Mouse (Mus musculus): Measurements from ENCODE around the gene Dnaja1.
A peak's percentile ranks its signal among the peaks of the same experiment; 100 is the strongest.

Gene Dnaja1

GRCm38 (mm10) chr4:40722011-40722666, at the start of gene Dnaja1:
TSS of gene Dnaja1 (plus strand) at chr4:40722150.
- peak; percentile 95 for DNase-seq (ENCODE audit: low spot score)

DNA sequence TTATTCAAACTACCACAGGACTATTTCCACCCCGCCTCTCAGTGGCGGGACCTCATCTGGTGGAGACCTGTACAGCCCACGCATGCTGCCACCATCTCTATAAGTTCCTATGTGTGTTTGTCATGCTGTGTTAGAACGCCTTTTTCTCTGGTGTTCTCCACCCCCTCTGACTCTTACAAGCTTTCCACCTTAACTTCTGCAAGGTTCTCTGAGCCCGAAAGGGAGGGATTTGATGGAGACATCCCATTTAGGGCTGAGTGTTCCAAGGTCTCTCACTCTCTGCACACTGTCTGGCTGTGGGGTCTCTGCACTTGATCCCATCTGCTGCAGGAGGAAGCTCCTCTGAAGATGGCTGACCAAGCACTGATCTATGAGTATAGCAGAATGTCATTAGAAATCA, 48.4 kb upstream of the Dnaja1 start:
- no peak for DNase-seq (ENCODE audit: low spot score)

GRCm38 (mm10) chr4:40676338-40676737, 45.6 kb upstream of the Dnaja1 start:
- DNase-seq (ENCODE audit: low spot score): no peak

DNA sequence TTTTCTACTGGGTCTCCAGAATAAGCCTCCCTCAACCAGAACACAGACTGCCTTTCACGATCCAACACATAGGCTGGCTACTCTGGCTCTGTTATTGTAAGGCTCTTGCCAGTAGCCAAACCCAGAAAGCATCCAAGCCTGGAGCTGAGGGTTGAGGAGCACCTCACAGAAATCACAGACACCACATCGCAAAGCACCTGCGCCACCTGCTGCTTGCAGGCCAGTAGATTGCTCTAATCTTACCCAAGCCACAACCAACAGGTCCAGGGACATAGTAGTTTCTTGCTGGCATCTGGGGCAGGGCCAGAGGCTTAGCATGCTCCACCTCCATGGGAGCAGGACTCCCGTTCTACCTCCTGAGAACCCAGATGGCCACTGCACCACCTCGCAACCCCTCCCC, 44.8 kb upstream of the Dnaja1 start:
- DNase-seq (ENCODE audit: low spot score): no peak

DNA sequence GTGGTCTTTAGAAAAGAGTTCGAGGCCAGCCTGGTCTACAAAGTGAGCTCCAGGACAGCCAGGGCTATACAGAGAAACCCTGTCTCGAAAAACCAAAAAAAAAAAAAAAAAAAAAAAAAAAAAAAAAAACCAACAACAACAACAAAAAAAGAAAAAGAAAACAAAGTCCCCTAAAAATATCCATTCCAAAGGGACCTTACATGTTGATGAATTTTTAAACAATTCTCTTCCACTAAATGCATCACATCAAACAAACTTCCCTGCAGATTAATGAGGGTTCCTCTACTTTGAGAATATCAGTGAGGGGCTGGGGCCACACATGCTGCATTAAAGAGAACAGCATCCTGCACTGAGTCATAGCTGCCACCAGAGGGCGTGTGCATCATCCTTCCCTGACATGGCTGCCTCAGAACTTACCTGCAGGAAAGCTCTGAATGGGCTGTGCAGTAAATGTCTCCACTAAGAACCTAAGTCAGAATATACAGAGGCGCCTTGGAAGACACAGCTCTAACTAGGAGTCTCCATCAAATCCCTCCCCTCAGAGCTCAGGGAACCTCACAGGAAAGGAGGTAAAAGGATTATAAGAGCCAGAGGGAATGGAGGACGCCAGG, 41.6 kb upstream of the Dnaja1 start:
- peak; percentile 39 for DNase-seq (ENCODE audit: low spot score)

DNA sequence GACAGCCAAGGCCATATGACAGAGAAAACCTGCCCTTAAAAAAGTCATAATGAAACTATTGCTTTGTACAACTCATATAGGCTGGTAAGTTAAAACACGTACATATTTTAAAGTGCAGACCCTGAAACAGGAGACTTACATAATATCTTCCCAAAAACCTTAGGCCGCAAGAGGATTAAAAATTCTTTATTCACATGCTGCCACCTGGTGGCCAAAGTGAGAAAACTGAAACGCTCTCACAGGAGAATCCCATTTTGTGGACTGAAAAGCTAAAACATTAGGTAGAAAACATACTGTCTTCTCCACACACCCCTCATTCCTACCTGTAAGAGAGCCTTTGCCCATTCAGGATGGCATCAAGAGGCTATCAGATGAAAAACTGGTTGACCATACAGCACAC, 40.0 kb upstream of the Dnaja1 start:
- DNase-seq (ENCODE audit: low spot score): peak; percentile 76

DNA sequence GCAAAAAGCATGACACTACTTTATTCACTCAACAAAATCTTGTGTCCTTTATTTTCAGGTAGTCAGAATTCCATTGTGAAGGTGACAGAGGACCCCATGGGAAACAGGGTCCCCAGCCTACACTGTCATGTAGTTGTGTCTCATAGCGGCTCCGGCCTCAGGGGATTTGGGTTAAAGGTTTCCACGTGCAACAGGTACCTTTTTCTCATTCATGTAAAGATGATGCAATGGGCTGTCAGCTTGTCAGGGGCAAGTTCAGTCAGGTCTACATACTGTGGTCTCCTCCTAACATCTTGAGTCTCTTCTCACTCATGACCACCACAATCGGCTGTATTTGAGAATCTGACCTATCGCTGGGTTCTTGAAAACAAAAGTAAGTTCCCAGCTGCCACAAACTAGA, 39.6 kb upstream of the Dnaja1 start:
- no peak for DNase-seq (ENCODE audit: low spot score)

- DNase-seq (ENCODE audit: low spot score): no peak
Observed at GRCm38 (mm10) chr4:40683306-40683705, 38.6 kb upstream of the Dnaja1 start.

DNA sequence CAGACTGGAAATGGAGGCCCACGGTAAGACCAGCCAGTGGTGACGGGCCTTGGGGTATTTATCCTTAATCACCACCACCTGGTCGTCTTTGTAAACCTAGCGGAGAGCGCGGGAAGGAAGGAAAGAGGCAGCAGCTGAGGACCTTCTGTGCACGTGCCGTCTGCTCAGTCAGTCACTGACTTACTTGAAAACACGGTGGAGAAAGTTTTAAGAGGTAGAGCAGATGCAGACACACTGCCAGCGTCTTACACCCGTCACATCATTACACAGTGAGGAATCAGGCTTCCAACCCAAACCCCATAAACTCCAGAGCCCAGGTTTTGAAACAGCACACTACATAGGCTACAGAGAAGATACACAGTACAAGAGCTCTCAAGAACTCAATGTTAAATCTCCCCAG, 30.9 kb upstream of the Dnaja1 start:
- no peak for DNase-seq (ENCODE audit: low spot score)

- no peak for DNase-seq (ENCODE audit: low spot score)
Observed at GRCm38 (mm10) chr4:40697059-40697458, 24.9 kb upstream of the Dnaja1 start.

GRCm38 (mm10) chr4:40700216-40700615, 21.7 kb upstream of the Dnaja1 start:
- DNase-seq (ENCODE audit: low spot score): peak; percentile 60

DNA sequence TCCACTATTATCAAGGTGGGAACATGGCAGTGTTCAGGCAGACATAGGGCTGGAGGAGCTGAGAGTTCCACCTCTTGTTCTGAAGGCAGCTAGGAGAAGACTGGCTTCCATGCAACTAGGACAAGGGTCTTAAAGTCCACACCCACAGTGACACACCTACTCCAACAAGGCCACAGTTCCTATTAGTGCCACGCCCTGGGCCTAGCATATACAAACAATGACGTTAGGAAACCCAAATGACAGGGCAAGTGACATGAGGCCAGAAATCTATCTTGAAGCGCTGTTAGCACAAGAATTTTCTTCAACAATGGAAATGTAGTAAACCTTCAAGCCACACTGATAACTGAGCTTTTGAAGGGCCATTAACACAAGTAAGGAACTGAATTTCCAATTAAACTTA, 20.2 kb upstream of the Dnaja1 start:
- DNase-seq (ENCODE audit: low spot score): peak; percentile 19

GRCm38 (mm10) chr4:40702797-40703709, 18.9 kb upstream of the Dnaja1 start, which contains the start of gene Aptx:
TSS of gene Aptx (minus strand) at chr4:40703194.
- peak; percentile 95 for DNase-seq (ENCODE audit: low spot score)

GRCm38 (mm10) chr4:40703710-40704275, 18.2 kb upstream of the Dnaja1 start:
- no peak for DNase-seq (ENCODE audit: low spot score)

DNA sequence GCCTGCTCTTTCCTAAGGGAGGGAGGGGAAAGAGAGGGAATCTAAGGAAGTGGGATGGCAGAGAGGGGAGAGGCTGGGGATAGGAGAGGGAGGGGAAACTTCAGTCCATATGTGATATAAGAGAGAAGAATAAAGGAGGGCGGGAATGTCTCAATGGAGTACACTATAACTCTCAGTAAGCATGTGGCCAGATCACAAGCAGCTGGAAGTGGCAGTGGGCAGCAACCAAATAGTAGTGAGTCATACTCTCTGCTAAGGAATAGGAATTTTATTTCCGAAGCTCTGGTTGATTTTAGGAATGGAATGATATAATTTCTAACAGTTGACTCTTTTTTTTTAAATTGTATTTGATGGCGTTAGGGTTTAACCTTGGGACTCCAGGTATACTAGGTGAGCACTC, 4.8 kb upstream of the Dnaja1 start:
- no peak for DNase-seq (ENCODE audit: low spot score)

DNA sequence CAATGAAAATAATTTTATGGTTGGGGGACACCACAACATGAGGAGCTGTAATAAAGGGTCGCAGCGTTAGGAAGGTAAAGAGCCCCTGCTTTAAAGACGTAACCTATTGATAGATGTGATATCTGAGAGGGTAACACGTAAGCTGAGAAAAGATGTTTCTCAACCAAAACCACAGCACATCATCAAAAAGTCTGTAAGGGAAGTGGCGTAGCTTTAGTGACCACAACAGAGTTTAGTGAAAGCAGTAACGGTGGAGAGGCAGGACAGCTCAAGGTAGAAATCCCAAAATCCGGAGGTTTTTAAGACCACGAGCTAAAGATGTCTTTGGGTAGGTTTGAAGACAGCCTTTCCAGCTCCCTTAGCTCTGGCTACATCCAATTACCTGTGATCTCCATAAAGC, 1.0 kb upstream of the Dnaja1 start:
- no peak for DNase-seq (ENCODE audit: low spot score)

GRCm38 (mm10) chr4:40722687-40723460, 924 bp downstream of the Dnaja1 start:
- peak; percentile 70 for DNase-seq (ENCODE audit: low spot score)

GRCm38 (mm10) chr4:40725141-40725540, 3.2 kb downstream of the Dnaja1 start:
- DNase-seq (ENCODE audit: low spot score): no peak

DNA sequence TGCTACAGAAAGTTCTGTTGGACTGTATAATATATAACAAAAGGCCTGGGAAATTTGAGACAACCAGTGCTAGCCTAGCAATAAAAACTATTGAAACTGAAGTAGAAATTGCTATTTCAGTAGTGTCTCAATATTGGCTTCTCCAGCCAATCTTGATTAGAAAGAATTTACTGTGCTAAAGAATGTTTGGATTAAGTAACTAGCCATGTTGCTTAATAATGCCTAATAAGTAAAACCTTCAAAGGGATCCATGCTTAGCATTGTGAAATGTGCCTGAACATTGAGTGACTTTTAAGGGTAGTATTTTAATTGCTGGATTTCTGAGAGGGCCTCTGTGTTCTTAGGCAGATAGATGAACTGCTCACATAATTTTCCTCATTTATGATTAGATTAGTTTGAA, 3.6 kb downstream of the Dnaja1 start:
- DNase-seq (ENCODE audit: low spot score): peak; percentile 38

DNA sequence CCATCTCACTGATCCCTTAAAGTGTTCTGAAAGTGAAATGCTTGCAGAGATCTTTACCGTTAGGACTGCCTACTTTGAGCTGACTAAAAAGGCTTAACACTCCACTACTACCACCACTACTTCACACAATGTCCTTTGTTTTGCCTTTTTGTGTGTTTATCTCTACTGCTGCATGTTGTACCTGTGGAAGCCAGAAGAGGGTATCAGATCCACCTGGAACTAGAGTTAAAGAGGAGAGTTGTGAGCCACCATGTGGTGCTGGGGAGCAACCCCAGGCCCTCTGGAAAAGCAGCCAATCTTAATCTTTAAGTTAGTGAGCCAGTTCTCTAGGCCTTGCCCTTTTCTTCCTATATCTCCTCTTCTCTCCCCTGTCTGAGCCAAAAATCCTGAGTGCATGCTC, 5.3 kb downstream of the Dnaja1 start:
- DNase-seq (ENCODE audit: low spot score): no peak

GRCm38 (mm10) chr4:40731262-40731661, 9.3 kb downstream of the Dnaja1 start:
- no peak for DNase-seq (ENCODE audit: low spot score)

DNA sequence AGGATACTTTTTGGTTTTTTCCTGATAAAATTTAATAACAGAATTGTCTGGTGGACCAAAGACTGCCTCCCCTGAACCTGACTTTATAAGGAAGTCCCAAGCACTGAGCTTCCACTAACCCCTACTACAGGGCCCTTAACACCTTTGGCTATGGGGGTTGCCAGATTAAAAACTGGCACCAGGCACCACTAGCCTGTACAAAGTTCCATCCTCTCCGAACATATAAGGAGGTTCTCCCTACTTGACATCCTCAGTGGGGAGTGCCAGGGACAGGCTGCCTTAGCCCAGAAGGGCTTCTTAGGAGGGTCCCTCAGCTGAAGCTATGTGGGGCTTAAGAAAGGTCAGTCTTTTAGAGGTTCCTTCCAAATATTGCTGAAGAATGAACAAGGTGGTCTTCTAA, 13.4 kb downstream of the Dnaja1 start:
- DNase-seq (ENCODE audit: low spot score): no peak

Data from adipocyte (in vitro differentiated cells).